Mouse (Mus musculus) central nervous system, embryonic 14 days (tissue): ENCODE results near the gene Cbs. TPM values are rescaled to one million over a fixed set of nuclear protein-coding genes. Genes with fewer than 3 reads are reported as not detected.

ENCODE experiments used
- polyA plus RNA-seq: library from polyadenylated mRNA; depleted of rRNA; stranded (reverse); fragments of >200 nt; gene quantifications from 2 replicates; pipeline ENCODE4 v1.2.3, GENCODE M21; 2012; rRNA removed

The Cbs gene
- 6.3 and 7.1 TPM in 2 replicates for polyA plus RNA-seq

DNA sequence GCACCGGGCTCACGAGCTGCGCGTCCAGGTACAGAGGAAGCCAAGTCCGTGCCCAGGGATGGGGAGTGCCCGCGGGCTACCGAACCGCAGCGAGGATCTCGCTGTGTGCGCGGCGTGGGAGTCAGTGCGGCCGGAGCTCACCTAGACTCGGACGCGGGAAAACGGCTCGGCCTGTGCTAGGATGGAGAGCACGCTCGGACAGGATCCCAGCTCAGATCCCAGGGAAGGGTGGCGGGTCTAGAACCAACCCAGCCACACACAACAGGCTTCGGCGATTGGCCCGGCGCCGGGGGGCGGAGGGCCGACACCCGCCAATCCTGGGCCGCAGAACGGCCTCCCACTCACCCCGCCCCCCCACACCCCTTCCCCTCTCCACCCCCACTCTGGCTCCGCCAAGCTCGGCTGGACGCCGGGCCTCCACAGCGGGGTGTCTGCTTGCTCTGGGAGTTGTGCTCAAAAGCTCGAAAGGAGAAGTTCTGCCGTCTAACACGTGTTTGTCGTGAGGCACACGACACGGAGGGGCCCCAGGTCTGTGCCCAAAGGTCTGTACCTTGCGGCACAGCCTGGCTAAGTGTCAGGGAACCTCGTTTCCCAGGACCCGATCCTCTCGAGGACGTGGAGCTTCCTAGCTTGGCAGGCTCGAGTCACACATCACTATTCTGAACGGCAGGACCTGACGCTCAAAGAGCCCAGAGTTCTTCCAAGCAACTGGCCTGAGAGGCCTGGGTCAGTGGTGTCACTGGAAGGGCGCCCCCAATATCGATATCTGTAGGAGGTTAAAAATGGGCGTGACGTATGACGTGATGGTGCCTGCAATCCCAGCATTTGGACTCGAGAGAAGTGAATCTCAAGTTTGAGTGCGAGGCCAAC is at the start of gene Cbs:
Cbs (minus strand) TSS at position 297 of the 870 bp plus-strand sequence.

DNA sequence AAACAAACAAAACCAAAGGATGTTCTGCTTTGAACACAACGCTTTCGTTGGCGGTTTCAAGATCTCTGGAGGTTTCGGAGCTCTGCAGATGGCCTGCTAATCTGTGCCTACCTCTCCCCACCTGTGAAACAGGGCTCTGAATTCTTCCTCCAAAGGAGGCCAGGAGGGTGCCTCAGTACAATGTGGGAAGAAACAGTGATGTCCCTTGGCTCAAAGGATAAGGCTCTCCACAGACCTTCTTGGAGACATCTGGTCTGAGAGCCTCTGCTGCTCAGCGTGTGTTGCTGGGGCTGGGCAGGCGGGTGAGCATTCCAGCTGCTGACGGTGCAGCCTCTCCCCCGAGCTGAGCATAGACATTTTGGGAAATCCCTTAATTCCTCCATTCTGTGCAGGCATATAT is 40.5 kb upstream of the Cbs start, which contains the start of gene Cryaa:
Cryaa (plus strand) TSS at position 301 of the 400 bp plus-strand sequence.

GRCm38 (mm10) chr17:31658468-31659185 is 21.6 kb upstream of the Cbs start, which contains the start of gene U2af1:
Gene U2af1, minus strand, starts transcription at chr17:31658892.

DNA sequence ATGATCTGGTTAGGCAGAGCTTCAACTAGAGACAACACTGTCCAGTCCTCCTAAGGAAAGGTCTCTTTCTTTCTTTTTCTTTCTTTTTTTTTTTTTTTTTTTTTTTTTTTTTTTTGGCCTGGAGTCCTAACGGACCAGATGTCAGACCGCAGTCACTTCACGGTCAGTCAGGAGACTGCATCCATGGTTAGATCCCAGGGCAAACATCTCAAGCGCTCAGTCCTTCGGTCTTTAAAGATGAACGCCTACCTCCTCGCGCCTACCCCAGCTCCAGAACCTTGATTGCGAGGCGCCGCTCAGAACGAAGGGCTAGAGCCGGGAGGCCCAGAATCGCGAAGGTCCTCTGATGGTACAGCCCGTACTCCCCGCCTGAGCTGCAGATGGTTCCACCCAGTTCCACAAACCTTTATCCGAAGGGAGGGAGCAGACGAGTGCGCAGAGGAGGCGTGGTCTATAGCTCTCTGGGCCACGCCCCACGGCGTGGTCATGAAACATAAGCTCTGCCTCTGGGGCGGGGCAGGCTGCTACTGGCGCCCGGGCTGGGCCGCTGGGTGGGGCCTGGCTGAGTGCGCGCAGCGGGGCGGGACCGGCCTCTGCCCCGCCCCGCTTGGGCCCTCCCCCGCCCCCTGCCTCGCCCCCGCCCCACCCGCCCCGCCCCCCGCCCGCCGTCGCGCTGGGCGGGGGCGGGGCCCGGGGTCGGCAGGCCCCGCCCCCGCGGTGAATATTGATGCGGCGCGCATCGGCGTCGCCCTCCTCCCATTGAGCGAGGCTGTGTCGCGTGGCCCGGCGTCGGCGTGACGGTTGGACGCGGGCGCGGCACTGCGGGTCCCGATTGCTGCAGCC is 72.8 kb downstream of the Cbs start, which contains the start of gene Pknox1:
Pknox1 (plus strand) TSS at position 720 of the 843 bp plus-strand sequence.

Other genes with a start within 250 kb of the Cbs start
- 43.9 and 46.3 TPM in 2 replicates for gene Wdr4, start 117.3 kb downstream of the Cbs start, polyA plus RNA-seq
- 148 and 173 TPM in 2 replicates for gene Ndufv3, start 117.1 kb downstream of the Cbs start, polyA plus RNA-seq
- 30.8 and 34.1 TPM in 2 replicates for gene Pknox1, start 72.5 kb downstream of the Cbs start, polyA plus RNA-seq
- gene U2af1, start 21.7 kb upstream of the Cbs start, polyA plus RNA-seq, result 291 and 292 TPM in 2 replicates
- gene Cryaa, start 40.6 kb upstream of the Cbs start, polyA plus RNA-seq, result not detected in 2 replicates
- 17.1 and 17.2 TPM in 2 replicates for gene Sik1, start 218.6 kb upstream of the Cbs start, polyA plus RNA-seq